Mouse (Mus musculus): ENCODE measurements around the gene Rbmxl1. TPM values are rescaled to one million over a fixed set of nuclear protein-coding genes. Genes with fewer than 3 reads are reported as not detected.
"Not testable (repeated sequence)": the region's sequence is repeated elsewhere in the genome, so short reads cannot be mapped to it uniquely, and the experiment has no call there.

The Rbmxl1 gene
- 184 and 218 TPM in 2 replicates for total RNA-seq (2014; fragmentation: Nextera tagmentation)
- total RNA-seq (2017): 218 and 280 TPM in 2 replicates

DNA sequence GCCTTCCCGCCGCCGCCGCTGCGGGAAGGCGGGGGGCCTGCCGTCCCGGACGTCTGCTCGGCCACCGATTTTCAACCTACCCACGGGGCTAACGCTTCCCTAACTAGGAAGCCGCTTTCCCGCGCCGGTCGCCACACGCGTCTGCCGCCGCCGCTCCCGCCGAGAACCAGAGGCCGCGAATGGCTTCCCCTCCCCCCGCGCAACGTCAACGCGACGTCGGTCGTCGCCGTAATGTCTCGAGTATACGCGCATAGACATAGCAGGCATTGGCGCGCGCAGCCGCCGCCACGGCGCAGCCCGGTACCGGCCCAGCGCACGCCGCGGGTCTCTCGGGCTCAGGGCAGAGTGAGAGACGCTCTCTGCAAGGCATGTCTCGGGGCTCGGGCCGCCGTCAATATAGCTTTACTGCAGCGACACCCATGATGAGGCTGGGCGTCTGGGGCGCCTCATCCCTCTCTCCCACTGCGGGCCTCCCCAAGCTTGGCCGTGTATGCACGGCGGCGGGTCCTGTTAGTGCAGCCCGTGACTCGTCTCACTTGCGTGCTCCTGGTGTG is at the start of gene Rbmxl1:
Gene Rbmxl1, minus strand, starts transcription at position 180 of the 554 bp plus-strand sequence.
- ATAC-seq (replicated peaks; ENCODE audit: low FRiP score, low TSS enrichment, poor library complexity, severe bottlenecking): peak; percentile 59

GRCm38 (mm10) chr8:78556773-78557434 is 48.2 kb upstream of the Rbmxl1 start:
- no peak for ATAC-seq (replicated peaks; ENCODE audit: low FRiP score, low TSS enrichment, poor library complexity, severe bottlenecking)

- no peak for ATAC-seq (replicated peaks; ENCODE audit: low FRiP score, low TSS enrichment, poor library complexity, severe bottlenecking)
Measured at GRCm38 (mm10) chr8:78555817-78556216, 47.1 kb upstream of the Rbmxl1 start.

- ATAC-seq (replicated peaks; ENCODE audit: low FRiP score, low TSS enrichment, poor library complexity, severe bottlenecking): no peak
Measured at GRCm38 (mm10) chr8:78550752-78551134, 42.0 kb upstream of the Rbmxl1 start.

- no peak for ATAC-seq (replicated peaks; ENCODE audit: low FRiP score, low TSS enrichment, poor library complexity, severe bottlenecking)
Measured at GRCm38 (mm10) chr8:78549971-78550751, 41.5 kb upstream of the Rbmxl1 start.

GRCm38 (mm10) chr8:78545153-78545817 is 36.6 kb upstream of the Rbmxl1 start:
- ATAC-seq (replicated peaks; ENCODE audit: low FRiP score, low TSS enrichment, poor library complexity, severe bottlenecking): not testable (repeated sequence)

- ATAC-seq (replicated peaks; ENCODE audit: low FRiP score, low TSS enrichment, poor library complexity, severe bottlenecking): no peak
Measured at GRCm38 (mm10) chr8:78544545-78544944, 35.8 kb upstream of the Rbmxl1 start.

- no peak for ATAC-seq (replicated peaks; ENCODE audit: low FRiP score, low TSS enrichment, poor library complexity, severe bottlenecking)
Measured at GRCm38 (mm10) chr8:78543621-78544020, 34.9 kb upstream of the Rbmxl1 start.

DNA sequence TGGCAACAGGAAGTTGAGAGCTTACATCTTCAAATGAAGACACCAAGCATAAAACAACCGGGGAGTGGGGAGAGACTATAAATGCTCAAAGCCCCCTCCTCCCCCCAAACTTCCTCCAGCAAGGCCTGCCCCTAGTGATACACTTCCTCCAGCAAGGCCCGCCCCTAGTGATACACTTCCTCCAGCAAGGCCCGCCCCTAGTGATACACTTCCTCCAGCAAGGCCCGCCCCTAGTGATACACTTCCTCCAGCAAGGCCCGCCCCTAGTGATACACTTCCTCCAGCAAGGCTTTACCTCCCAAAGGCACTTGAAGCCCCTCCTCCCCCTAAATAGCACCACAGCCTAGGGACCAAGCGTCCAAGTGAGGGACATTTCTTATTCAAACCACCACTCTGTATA is 34.0 kb upstream of the Rbmxl1 start:
- not testable (repeated sequence) for ATAC-seq (replicated peaks; ENCODE audit: low FRiP score, low TSS enrichment, poor library complexity, severe bottlenecking)

DNA sequence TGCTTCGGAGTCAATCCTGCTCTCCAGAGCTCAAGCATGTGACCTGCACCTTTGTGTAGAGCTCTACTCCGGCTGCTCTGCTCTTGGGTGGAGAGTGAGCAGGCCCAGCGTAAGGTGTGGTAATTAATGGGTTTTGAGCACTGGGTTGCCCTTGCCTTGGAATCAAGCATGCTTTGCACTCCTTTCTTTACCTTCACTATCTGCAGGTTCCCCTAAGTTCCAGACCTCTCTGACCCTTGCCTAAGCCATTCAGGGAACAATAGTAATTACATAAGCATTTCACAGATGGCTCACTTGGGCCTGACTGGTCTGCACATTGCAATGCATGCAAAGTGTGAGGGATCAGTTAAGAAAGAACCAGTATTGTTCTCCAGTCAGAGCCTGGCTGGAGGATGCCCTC is 29.1 kb upstream of the Rbmxl1 start:
- ATAC-seq (replicated peaks; ENCODE audit: low FRiP score, low TSS enrichment, poor library complexity, severe bottlenecking): no peak

- ATAC-seq (replicated peaks; ENCODE audit: low FRiP score, low TSS enrichment, poor library complexity, severe bottlenecking): no peak
Measured at GRCm38 (mm10) chr8:78536716-78537115, 28.0 kb upstream of the Rbmxl1 start.

DNA sequence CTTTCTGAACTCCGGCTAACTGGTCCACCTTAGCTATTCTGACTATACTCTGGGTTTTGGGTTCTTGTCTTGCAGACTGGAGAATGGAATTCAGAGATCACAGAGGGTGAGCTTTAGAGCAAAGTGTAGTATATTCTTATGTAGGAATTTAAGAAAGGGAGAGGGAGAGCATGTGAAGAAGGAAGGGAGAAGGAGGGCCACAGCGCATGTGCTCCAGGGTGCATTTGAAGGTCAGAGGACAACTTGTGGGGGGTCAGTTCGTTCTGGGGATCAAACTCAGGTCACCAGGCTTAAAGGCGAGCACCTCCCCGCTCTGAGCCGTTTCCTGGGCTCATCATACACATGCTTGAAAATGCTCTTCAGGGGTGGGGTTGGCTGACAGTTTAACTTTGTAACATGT is 25.3 kb upstream of the Rbmxl1 start:
- no peak for ATAC-seq (replicated peaks; ENCODE audit: low FRiP score, low TSS enrichment, poor library complexity, severe bottlenecking)

GRCm38 (mm10) chr8:78515132-78515531 is 6.4 kb upstream of the Rbmxl1 start:
- no peak for ATAC-seq (replicated peaks; ENCODE audit: low FRiP score, low TSS enrichment, poor library complexity, severe bottlenecking)

- ATAC-seq (replicated peaks; ENCODE audit: low FRiP score, low TSS enrichment, poor library complexity, severe bottlenecking): no peak
Measured at GRCm38 (mm10) chr8:78514706-78515105, 6.0 kb upstream of the Rbmxl1 start.

DNA sequence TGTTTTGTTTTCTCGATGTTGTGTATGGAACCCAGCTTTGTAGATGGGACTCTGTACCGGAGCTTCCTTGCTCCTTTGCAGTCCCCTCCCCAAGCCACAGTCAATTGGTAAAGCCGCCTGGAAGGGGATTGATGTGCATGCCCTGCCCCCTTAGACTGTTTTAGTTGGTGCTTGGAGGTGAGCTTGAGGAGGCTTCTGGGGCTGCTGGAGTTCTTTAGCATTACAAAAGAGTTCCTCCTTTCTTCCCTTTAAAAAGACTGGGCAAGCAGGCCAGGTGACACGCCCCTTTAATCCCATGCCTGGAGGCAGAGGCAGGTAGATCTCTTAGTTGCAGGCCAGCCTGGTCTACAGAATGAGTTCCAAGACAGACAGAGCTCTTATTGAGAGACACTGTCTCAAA is 4.4 kb upstream of the Rbmxl1 start:
- ATAC-seq (replicated peaks; ENCODE audit: low FRiP score, low TSS enrichment, poor library complexity, severe bottlenecking): no peak

DNA sequence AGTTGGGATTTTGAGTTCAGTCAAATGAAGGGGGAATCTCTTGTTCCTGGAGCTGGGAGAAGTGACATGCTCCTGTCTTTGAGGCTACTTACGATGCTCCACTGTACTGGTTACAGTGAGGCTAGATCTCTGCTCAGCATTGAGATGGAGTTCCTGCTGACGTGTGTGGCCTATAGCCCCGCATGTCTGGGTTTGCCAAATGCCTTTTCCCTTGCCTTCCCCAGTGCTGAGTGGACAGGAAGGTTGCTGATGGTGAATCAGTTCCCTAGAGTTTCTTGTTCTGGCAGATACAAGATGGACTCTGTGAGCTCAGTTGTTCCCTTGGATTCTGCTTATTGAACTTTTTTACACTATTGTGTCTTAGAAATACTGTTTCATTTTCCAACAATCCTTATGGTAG is 2.2 kb upstream of the Rbmxl1 start:
- no peak for ATAC-seq (replicated peaks; ENCODE audit: low FRiP score, low TSS enrichment, poor library complexity, severe bottlenecking)

GRCm38 (mm10) chr8:78510094-78510493 is 1.4 kb upstream of the Rbmxl1 start:
- peak; percentile 31; the same call in 1 of the 2 replicates for ATAC-seq (replicated peaks; ENCODE audit: low FRiP score, low TSS enrichment, poor library complexity, severe bottlenecking)

DNA sequence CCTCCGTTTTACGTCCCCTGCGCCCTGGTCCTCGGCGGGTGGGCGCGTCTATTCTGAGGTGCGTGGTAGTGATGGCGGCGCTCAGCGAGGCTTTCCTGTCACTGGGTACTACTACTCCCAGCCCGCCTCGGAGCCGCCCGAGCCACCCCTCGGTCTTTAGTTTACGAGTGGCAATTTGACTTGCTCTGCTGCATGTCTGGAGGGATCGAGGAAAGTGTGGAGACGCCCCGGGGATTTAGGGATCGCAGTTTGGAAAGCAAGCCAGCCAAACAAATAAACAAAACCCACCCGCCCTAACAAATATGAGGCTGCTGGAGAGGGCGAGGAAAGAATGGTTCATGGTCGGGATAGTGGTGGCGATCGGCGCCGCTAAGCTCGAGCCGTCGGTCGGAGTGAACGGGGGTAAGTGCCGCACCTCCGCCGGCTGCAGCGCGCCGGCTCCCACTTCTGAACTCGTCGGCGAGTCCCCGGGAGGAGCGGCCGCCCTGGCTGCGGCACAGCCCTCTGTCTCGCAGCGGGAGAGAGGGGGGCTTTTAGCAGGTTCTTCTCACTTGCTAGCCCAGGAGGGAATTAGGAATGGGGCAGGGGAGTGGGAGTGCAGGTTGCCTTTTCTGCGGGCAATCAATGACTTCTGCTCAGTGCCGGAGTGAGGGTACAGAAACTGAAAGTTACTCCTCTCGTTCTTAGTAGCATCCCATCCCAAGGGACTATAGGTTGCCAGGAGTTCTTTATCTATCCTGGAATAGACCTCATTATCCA is 754 bp upstream of the Rbmxl1 start, which contains the start of gene Slc10a7:
Gene Slc10a7, plus strand, starts transcription at position 74 of the 759 bp plus-strand sequence.
- peak; percentile 84 for ATAC-seq (replicated peaks; ENCODE audit: low FRiP score, low TSS enrichment, poor library complexity, severe bottlenecking)

DNA sequence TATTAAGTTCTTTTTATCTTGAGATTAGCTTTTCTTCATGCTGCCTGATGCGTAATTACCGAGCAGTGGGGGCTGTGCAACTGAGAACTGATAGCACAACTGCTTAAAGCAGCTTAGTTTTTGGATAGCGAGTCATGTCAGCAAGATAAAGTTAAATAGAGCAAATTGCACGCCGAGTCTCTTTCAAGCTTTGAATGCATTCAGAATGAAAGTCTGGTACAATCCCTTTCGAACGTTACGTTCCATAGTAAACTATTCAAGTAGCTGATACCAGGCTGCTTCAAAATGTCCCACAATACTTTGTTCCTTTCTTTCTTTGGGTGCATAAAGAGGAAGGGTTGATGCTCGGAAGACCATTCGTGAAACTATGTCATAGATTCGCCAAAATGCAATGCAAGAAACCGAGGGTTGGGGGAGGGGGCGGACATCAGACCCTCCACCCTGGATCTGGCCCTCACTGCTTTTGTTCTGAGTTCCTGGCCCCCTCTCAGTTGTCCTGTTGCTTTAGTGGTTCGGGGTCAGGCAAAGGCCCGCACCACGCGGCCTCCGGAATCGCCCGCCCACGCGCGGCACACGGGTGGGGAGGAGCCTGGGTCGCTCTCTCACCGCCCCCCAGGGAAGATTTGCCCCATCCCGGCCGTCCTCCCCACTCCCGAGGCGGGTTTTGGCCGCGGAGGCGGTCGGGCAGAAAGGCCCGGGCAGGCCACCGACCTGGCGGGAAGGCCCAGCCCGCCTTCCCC is 549 bp downstream of the Rbmxl1 start:
- peak; percentile 36 for ATAC-seq (replicated peaks; ENCODE audit: low FRiP score, low TSS enrichment, poor library complexity, severe bottlenecking)
